ENCODE assay signal across 19 mouse cellular contexts in the genomic region with DNA sequence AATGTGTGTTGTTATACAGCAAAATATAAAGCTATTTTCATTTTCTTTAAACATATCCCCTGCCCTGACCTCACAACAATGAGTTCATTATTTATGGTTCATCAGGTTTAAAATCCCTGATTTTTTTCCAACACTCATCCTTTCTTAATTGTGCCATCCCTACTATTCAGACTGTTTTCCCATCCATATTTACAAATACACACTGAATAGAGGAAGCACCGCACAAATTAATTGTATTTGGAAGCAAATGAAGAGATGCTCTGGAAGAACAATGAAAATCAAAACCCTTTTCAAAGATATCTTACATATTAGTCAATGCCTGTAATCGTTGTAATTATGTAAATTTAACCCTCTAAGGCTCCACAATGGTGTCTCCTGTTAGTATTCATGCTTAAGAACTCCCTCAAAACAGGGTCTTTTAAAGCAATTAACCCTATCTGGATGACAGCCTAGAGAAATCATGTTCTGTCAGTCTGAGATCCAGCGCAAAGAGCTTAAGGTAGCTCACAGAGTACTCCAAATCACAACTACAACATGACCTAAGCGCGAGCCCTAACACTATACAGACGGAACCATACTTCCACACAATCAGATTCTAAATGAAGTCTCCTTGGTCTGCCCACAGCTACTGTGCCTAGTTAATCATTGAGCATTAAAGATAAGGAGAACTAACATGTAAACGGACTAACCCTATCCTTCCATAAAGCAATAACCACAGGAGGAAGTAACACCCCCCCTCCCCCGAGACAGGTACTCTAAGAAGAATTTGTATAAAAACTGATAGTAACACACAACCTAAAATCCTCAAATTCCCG. TPM values are rescaled to one million over a fixed set of nuclear protein-coding genes. Genes with fewer than 3 reads are reported as not detected.
DNase-seq lines count a peak whose midpoint lies in the region; ATAC-seq and TF ChIP-seq lines count a peak whose summit lies in the region.
"Had no signal": no experiment of that assay in that cellular context is flagged by ENCODE, and none has a peak within 500 bp of the region (broad histone marks: within the 10 kb centered on the region; RNA-seq: fewer than 3 reads in every experiment).

No protein-coding gene starts in this region.

- peak; percentile 59 for ATAC-seq in hindbrain, embryonic 11.5 days (ENCODE audit: low FRiP score)
- ATAC-seq in hindbrain, postnatal 0 days, result no peak
- peak; percentile 53; the same call in 1 of the 2 replicates for ATAC-seq in midbrain, embryonic 13.5 days
- ATAC-seq in midbrain, postnatal 0 days (ENCODE audit: low FRiP score), result no peak
- ATAC-seq: midbrain, embryonic 16.5 days had no signal

- no peak for DNase-seq in hindbrain, embryonic 11.5 days (ENCODE audit: low spot score)
- DNase-seq in hindbrain, postnatal 0 days (ENCODE audit: low spot score), result no peak
- no peak for DNase-seq in midbrain, postnatal 0 days (ENCODE audit: low spot score)
- DNase-seq in retina, embryonic 14.5 days (ENCODE audit: low spot score), result peak; percentile 52
- no peak for DNase-seq in heart, adult 9 months (ENCODE audit: low spot score in 2 of 2)
- DNase-seq in left cerebral cortex, postnatal 4 days, result no peak
- no peak for DNase-seq in layer of hippocampus, adult 8-10 months (ENCODE audit: low spot score in 2 of 2)
- DNase-seq: adrenal gland, postnatal 10 days; cerebellum, adult 18-20 months; cerebellum, postnatal 36 days; gastrocnemius, postnatal 14 days; heart, postnatal 10 days; lung, adult 2 months; right cerebral cortex, postnatal 14 days; thymus, postnatal 4 days had no signal

- H3K4me3 ChIP-seq in hindbrain, embryonic 11.5 days (ENCODE audit: low read depth, low read length), result no peak overlapping the region
- H3K4me3 ChIP-seq in hindbrain, postnatal 0 days (ENCODE audit: low read length), result no peak overlapping the region
- H3K4me3 ChIP-seq in midbrain, embryonic 13.5 days (replicated peaks), result no peak overlapping the region
- no peak overlapping the region for H3K4me3 ChIP-seq in midbrain, postnatal 0 days (ENCODE audit: low read depth, low read length)
- H3K4me3 ChIP-seq: limb, embryonic 12.5 days had no signal

- no peak for TF ChIP-seq CTCF in hindbrain, postnatal 0 days (IDR thresholded peaks at IDR 0.05; ENCODE audit: low read depth)
- TF ChIP-seq CTCF in midbrain, postnatal 0 days (IDR thresholded peaks at IDR 0.05), result no peak

- H3K4me2 ChIP-seq in hindbrain, embryonic 11.5 days (replicated peaks; ENCODE audit: low read depth, low read length), result no peak overlapping the region
- no peak overlapping the region for H3K4me2 ChIP-seq in hindbrain, postnatal 0 days (ENCODE audit: low read depth, low read length)
- H3K4me2 ChIP-seq in midbrain, embryonic 13.5 days (replicated peaks), result no peak overlapping the region
- no peak overlapping the region for H3K4me2 ChIP-seq in midbrain, postnatal 0 days (ENCODE audit: low read depth, low read length, poor library complexity, severe bottlenecking)
- H3K4me2 ChIP-seq: limb, embryonic 12.5 days had no signal

- H3K36me3 ChIP-seq in hindbrain, embryonic 11.5 days (ENCODE audit: control insufficient read depth, insufficient read depth, low read length), result no peaks in the 10 kb centered on the region
- H3K36me3 ChIP-seq in hindbrain, postnatal 0 days (ENCODE audit: insufficient read depth, low read length), result no peaks in the 10 kb centered on the region
- no peaks in the 10 kb centered on the region for H3K36me3 ChIP-seq in midbrain, embryonic 13.5 days
- no peaks in the 10 kb centered on the region for H3K36me3 ChIP-seq in midbrain, postnatal 0 days (ENCODE audit: insufficient read depth, low read length)
- H3K36me3 ChIP-seq: limb, embryonic 12.5 days had no signal

- intact Hi-C loops in left cerebral cortex, postnatal 4 days (cut with DNase I), result no loop called here

- no peaks in the 10 kb centered on the region for H3K9me3 ChIP-seq in hindbrain, embryonic 11.5 days (ENCODE audit: control insufficient read depth, low read length)
- no peaks in the 10 kb centered on the region for H3K9me3 ChIP-seq in hindbrain, postnatal 0 days (ENCODE audit: low read length)
- no peaks in the 10 kb centered on the region for H3K9me3 ChIP-seq in midbrain, embryonic 13.5 days
- no peaks in the 10 kb centered on the region for H3K9me3 ChIP-seq in midbrain, postnatal 0 days (ENCODE audit: low read length)
- H3K9me3 ChIP-seq: limb, embryonic 12.5 days had no signal

- H3K4me1 ChIP-seq in hindbrain, embryonic 11.5 days (replicated peaks; ENCODE audit: control insufficient read depth, insufficient read depth, low read length), result no peaks in the 10 kb centered on the region
- H3K4me1 ChIP-seq in hindbrain, postnatal 0 days (ENCODE audit: insufficient read depth, low read length), result no peaks in the 10 kb centered on the region
- H3K4me1 ChIP-seq in midbrain, embryonic 13.5 days (replicated peaks), result peaks cover 16% of the 10 kb centered on the region
- no peaks in the 10 kb centered on the region for H3K4me1 ChIP-seq in midbrain, postnatal 0 days (ENCODE audit: insufficient read depth, low read length)

- 78% methylated on average over 9 of the region's 9 CpGs for WGBS in hindbrain, embryonic 11.5 days
- 68% methylated on average over 9 of the region's 9 CpGs for WGBS in hindbrain, postnatal 0 days
- WGBS in midbrain, embryonic 13.5 days, result 65% methylated on average over 9 of the region's 9 CpGs
- WGBS in midbrain, postnatal 0 days, result 81% methylated on average over 9 of the region's 9 CpGs

- no peak overlapping the region for H3K9ac ChIP-seq in hindbrain, embryonic 11.5 days (ENCODE audit: low read depth, low read length)
- no peak overlapping the region for H3K9ac ChIP-seq in hindbrain, postnatal 0 days (replicated peaks; ENCODE audit: low read length)
- H3K9ac ChIP-seq in midbrain, embryonic 13.5 days (replicated peaks), result no peak overlapping the region
- H3K9ac ChIP-seq in midbrain, postnatal 0 days (replicated peaks; ENCODE audit: low read length, poor library complexity, severe bottlenecking), result no peak overlapping the region
- H3K9ac ChIP-seq: limb, embryonic 12.5 days had no signal

- no peaks in the 10 kb centered on the region for H3K27me3 ChIP-seq in hindbrain, embryonic 11.5 days (ENCODE audit: control insufficient read depth, insufficient read depth, low read length)
- no peaks in the 10 kb centered on the region for H3K27me3 ChIP-seq in hindbrain, postnatal 0 days (ENCODE audit: insufficient read depth, low read length)
- no peaks in the 10 kb centered on the region for H3K27me3 ChIP-seq in midbrain, embryonic 13.5 days
- H3K27me3 ChIP-seq in midbrain, postnatal 0 days (ENCODE audit: insufficient read depth, low read length), result no peaks in the 10 kb centered on the region
- H3K27me3 ChIP-seq: CH12.LX; limb, embryonic 12.5 days had no signal

- H3K27ac ChIP-seq in hindbrain, embryonic 11.5 days (ENCODE audit: low read depth, low read length), result no peak overlapping the region
- no peak overlapping the region for H3K27ac ChIP-seq in hindbrain, postnatal 0 days
- no peak overlapping the region for H3K27ac ChIP-seq in midbrain, embryonic 13.5 days
- no peak overlapping the region for H3K27ac ChIP-seq in midbrain, postnatal 0 days (ENCODE audit: low read depth, low read length)
- H3K27ac ChIP-seq: limb, embryonic 12.5 days had no signal

RNA-seq across cellular contexts. Expression of a gene that starts 43.0 kb away (rescaled TPM):
- polyA plus RNA-seq in hindbrain, embryonic 11.5 days (2014; fragmentation: Nextera tagmentation; extraction: Ambion mirVana), result 6.4 and 9.5 TPM in 2 replicates
- 19.3 and 19.4 TPM in 2 replicates for total RNA-seq in hindbrain, postnatal 0 days (2014; rRNA removed)
- 7.6 and 8.2 TPM in 2 replicates for polyA plus RNA-seq in hindbrain, postnatal 0 days (2015; fragmentation: Nextera tagmentation; extraction: Ambion mirVana)
- 8.3 and 9.2 TPM in 2 replicates for polyA plus RNA-seq in midbrain, embryonic 13.5 days (2015; fragmentation: Nextera tagmentation; extraction: Ambion mirVana)
- total RNA-seq in midbrain, postnatal 0 days (2014; rRNA removed), result 12.9 and 14.6 TPM in 2 replicates
- 4.1 and 5.3 TPM in 2 replicates for polyA plus RNA-seq in midbrain, postnatal 0 days (2015; fragmentation: Nextera tagmentation; extraction: Ambion mirVana)
- total RNA-seq in left cerebral cortex, postnatal 4 days (2021), result 10 to 100 TPM; 12.9 to 14.0 TPM
- total RNA-seq in layer of hippocampus, adult 8-10 months (2022), result 10 to 100 TPM in 3 of 4 experiments, 1 to 10 TPM in 1; 9.7 to 11.9 (median 10.9) TPM
- total RNA-seq: CH12.LX had no signal

Comparison
In these comparisons a context has a peak if more than half of its experiments do, and no peak if none do; other contexts are left out.
1. ATAC-seq: peak in hindbrain, embryonic 11.5 days (single experiment) and midbrain, embryonic 13.5 days (single experiment); none in hindbrain, postnatal 0 days (single experiment) and midbrain, postnatal 0 days (single experiment).